8 mouse cellular contexts compared by ENCODE assay signal in the genomic region with DNA sequence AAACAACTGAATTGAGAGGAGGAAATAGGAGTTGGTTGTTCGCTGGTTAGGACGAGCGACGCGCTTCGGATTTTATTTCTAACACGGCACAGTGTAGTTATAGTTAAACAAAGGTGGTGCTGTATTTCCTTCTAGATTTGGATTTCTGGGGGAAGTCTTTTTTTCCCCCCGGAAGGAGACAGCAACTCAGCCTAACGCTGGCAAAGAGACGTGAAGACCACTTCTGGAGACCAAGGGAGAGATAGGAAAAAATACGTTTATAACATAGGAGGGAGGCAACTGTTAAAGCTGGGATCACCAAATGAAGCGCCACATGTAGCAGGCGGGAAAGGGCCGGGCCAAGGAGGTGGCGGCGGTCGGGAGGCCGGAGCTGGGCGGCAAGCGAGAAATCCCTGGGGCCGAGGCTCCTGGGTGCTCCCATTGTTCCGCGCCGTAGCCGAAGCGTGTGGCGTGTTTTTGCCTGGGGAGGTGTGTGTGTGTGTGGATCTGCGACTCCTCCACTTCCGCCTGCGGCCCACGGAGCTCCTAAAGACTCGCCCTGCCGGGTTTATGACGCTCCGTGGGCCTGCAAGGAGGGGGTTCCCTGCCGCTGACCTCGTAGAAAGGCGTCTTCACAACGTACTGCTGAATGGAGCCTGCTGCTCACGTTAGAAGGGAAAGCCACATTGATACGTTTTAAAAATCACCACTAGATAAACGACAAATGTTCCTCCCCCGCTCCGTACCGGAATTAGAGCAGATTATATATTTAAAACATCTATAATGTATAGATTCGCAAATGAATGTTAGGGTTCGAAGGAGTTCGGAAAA. TPM values are rescaled to one million over a fixed set of nuclear protein-coding genes. Genes with fewer than 3 reads are reported as not detected.
DNase-seq lines count a peak whose midpoint lies in the region; ATAC-seq and TF ChIP-seq lines count a peak whose summit lies in the region.

No protein-coding gene starts in this region.

- H3K9me3 ChIP-seq in E14TG2a.4 (ENCODE audit: low read length), result no peaks in the 10 kb centered on the region
- H3K9me3 ChIP-seq in forebrain, embryonic 15.5 days, result no peaks in the 10 kb centered on the region
- H3K9me3 ChIP-seq in hindbrain, embryonic 10.5 days, result no peaks in the 10 kb centered on the region

- peak overlapping the region; percentile 83 for H3K4me3 ChIP-seq in E14TG2a.4 (replicated peaks; ENCODE audit: low read length)
- H3K4me3 ChIP-seq in brown adipose tissue, adult 24 weeks (ENCODE audit: insufficient read depth, low read depth, low read length), result peak overlapping the region; percentile 80
- H3K4me3 ChIP-seq in forebrain, embryonic 15.5 days, result peak overlapping the region; percentile 79
- peak overlapping the region; percentile 99 for H3K4me3 ChIP-seq in hindbrain, embryonic 10.5 days

- peaks cover 4% of the 10 kb centered on the region for H3K27me3 ChIP-seq in E14TG2a.4 (ENCODE audit: insufficient read depth, low read length)
- H3K27me3 ChIP-seq in forebrain, embryonic 15.5 days, result no peaks in the 10 kb centered on the region
- no peaks in the 10 kb centered on the region for H3K27me3 ChIP-seq in hindbrain, embryonic 10.5 days (ENCODE audit: insufficient read depth, poor library complexity, severe bottlenecking)

- ATAC-seq in forebrain, embryonic 15.5 days (replicated peaks), result no peak

- peaks cover 35% of the 10 kb centered on the region for H3K4me1 ChIP-seq in E14TG2a.4 (replicated peaks; ENCODE audit: low read depth, low read length)
- H3K4me1 ChIP-seq in brown adipose tissue, adult 24 weeks (ENCODE audit: control insufficient read depth, insufficient read depth, insufficient read length, low read length), result no peaks in the 10 kb centered on the region
- H3K4me1 ChIP-seq in forebrain, embryonic 15.5 days, result peaks cover 42% of the 10 kb centered on the region
- H3K4me1 ChIP-seq in hindbrain, embryonic 10.5 days (replicated peaks), result peaks cover 56% of the 10 kb centered on the region

- under 1% methylated on average over 48 of the region's 48 CpGs for WGBS in forebrain, embryonic 15.5 days
- WGBS in hindbrain, embryonic 10.5 days, result under 1% methylated on average over 48 of the region's 48 CpGs

- DNase-seq in hindbrain, embryonic 10.5 days (ENCODE audit: low spot score), result peak; percentile 58
- peak; percentile 48 for DNase-seq in layer of hippocampus, postnatal 25 days (ENCODE audit: extremely low spot score in 1 of 2, low spot score in 1 of 2)
- DNase-seq in lung, postnatal 14 days, result peak; percentile 68
- peak; percentile 67 for DNase-seq in retina, embryonic 14.5 days (ENCODE audit: low spot score)
- peak; percentile 69 to 76 for DNase-seq in thymus, postnatal 36 days

- H3K4me2 ChIP-seq in forebrain, embryonic 15.5 days (replicated peaks), result peak overlapping the region; percentile 80

- H3K9ac ChIP-seq in forebrain, embryonic 15.5 days (replicated peaks), result peak overlapping the region; percentile 65

- no peak for TF ChIP-seq CTCF in E14TG2a.4 (conservative IDR thresholded peaks at IDR 0.05; ENCODE audit: low read length)

- H3K36me3 ChIP-seq in E14TG2a.4 (ENCODE audit: insufficient read depth, low read length), result no peaks in the 10 kb centered on the region
- H3K36me3 ChIP-seq in forebrain, embryonic 15.5 days, result no peaks in the 10 kb centered on the region
- no peaks in the 10 kb centered on the region for H3K36me3 ChIP-seq in hindbrain, embryonic 10.5 days

- H3K27ac ChIP-seq in brown adipose tissue, adult 24 weeks (replicated peaks; ENCODE audit: low read depth, low read length), result peak overlapping the region; percentile 97
- peak overlapping the region; percentile 98 for H3K27ac ChIP-seq in forebrain, embryonic 15.5 days (replicated peaks)
- peak overlapping the region; percentile 100 for H3K27ac ChIP-seq in hindbrain, embryonic 10.5 days

RNA-seq across cellular contexts. Expression of a gene that starts 2.5 kb away (rescaled TPM):
- polyA plus RNA-seq in brown adipose tissue, adult 24 weeks (2012; ENCODE audit: insufficient read depth, insufficient read length, missing spikeins), result 9.2 and 10.1 TPM in 2 replicates
- polyA plus RNA-seq in forebrain, embryonic 15.5 days (2015; fragmentation: Nextera tagmentation; extraction: Ambion mirVana), result 61.9 and 66.3 TPM in 2 replicates
- 65.0 and 66.0 TPM in 2 replicates for polyA plus RNA-seq in hindbrain, embryonic 10.5 days (2016; fragmentation: Nextera tagmentation; extraction: Ambion mirVana)
- total RNA-seq in layer of hippocampus, postnatal 25 days (2021), result 10 to 100 TPM; 53.0 to 58.9 TPM

RNA-seq across cellular contexts. Expression of a gene that starts 8.7 kb away (rescaled TPM):
- polyA plus RNA-seq in brown adipose tissue, adult 24 weeks (2012; ENCODE audit: insufficient read depth, insufficient read length, missing spikeins), result 0.25 and 0.55 TPM in 2 replicates
- polyA plus RNA-seq in forebrain, embryonic 15.5 days (2015; fragmentation: Nextera tagmentation; extraction: Ambion mirVana), result 10.9 and 13.8 TPM in 2 replicates
- 19.3 and 21.9 TPM in 2 replicates for polyA plus RNA-seq in hindbrain, embryonic 10.5 days (2016; fragmentation: Nextera tagmentation; extraction: Ambion mirVana)
- 10 to 100 TPM; 14.6 to 17.0 TPM for total RNA-seq in layer of hippocampus, postnatal 25 days (2021)

RNA-seq across cellular contexts. Expression of a gene that starts 20.0 kb away (rescaled TPM):
- polyA plus RNA-seq in brown adipose tissue, adult 24 weeks (2012; ENCODE audit: insufficient read depth, insufficient read length, missing spikeins), result 0.87 and 1.2 TPM in 2 replicates
- 14.7 and 16.6 TPM in 2 replicates for polyA plus RNA-seq in forebrain, embryonic 15.5 days (2015; fragmentation: Nextera tagmentation; extraction: Ambion mirVana)
- polyA plus RNA-seq in hindbrain, embryonic 10.5 days (2016; fragmentation: Nextera tagmentation; extraction: Ambion mirVana), result 17.5 and 22.5 TPM in 2 replicates
- total RNA-seq in layer of hippocampus, postnatal 25 days (2021), result 1 to 10 TPM; 2.7 to 3.3 TPM
